In genomic region chr10:42722116-42722515, GRCm38 (mm10) we compare ENCODE assay signal across 35 mouse cellular contexts.
"Had no signal": no experiment of that assay in that cellular context is flagged by ENCODE, and none has a peak within 500 bp of the region (broad histone marks: within the 10 kb centered on the region; RNA-seq: fewer than 3 reads in every experiment).

No protein-coding gene starts in this region.

- H3K4me2 ChIP-seq: heart, embryonic 11.5 days; heart, embryonic 12.5 days; heart, embryonic 13.5 days; heart, embryonic 15.5 days; hindbrain, embryonic 12.5 days; hindbrain, embryonic 13.5 days; hindbrain, embryonic 14.5 days; hindbrain, embryonic 15.5 days; intestine, embryonic 15.5 days; kidney, embryonic 15.5 days had no signal

- H3K36me3 ChIP-seq: heart, embryonic 10.5 days; heart, embryonic 12.5 days; heart, embryonic 13.5 days; heart, embryonic 15.5 days; hindbrain, embryonic 10.5 days; hindbrain, embryonic 12.5 days; hindbrain, embryonic 13.5 days; hindbrain, embryonic 15.5 days; intestine, embryonic 15.5 days; kidney, embryonic 15.5 days had no signal

- H3K9me3 ChIP-seq: heart, embryonic 10.5 days; heart, embryonic 12.5 days; heart, embryonic 13.5 days; heart, embryonic 15.5 days; hindbrain, embryonic 10.5 days; hindbrain, embryonic 12.5 days; hindbrain, embryonic 13.5 days; hindbrain, embryonic 15.5 days; intestine, embryonic 15.5 days; kidney, embryonic 15.5 days had no signal

- ATAC-seq: hindbrain, embryonic 16.5 days; hindbrain, postnatal 0 days; inflammation-experienced regulatory T-cells, adult 6 months; intestine, embryonic 15.5 days; intestine, embryonic 16.5 days had no signal

- H3K9ac ChIP-seq: heart, embryonic 12.5 days; heart, embryonic 13.5 days; heart, embryonic 15.5 days; hindbrain, embryonic 12.5 days; hindbrain, embryonic 13.5 days; hindbrain, embryonic 14.5 days; hindbrain, embryonic 15.5 days; intestine, embryonic 15.5 days; kidney, embryonic 15.5 days had no signal

- H3K4me3 ChIP-seq: heart, adult 2 months; heart, embryonic 10.5 days; heart, embryonic 12.5 days; heart, embryonic 13.5 days; heart, embryonic 15.5 days; hindbrain, embryonic 10.5 days; hindbrain, embryonic 12.5 days; hindbrain, embryonic 13.5 days; hindbrain, embryonic 15.5 days; intestine, embryonic 15.5 days; kidney, embryonic 15.5 days; layer of hippocampus, adult 2 months had no signal

- H3K27me3 ChIP-seq: heart, embryonic 12.5 days; hindbrain, embryonic 12.5 days; hindbrain, embryonic 13.5 days; hindbrain, embryonic 15.5 days; intestine, embryonic 15.5 days; kidney, embryonic 15.5 days had no signal

- H3K27ac ChIP-seq: heart, adult 2 months; heart, embryonic 10.5 days; heart, embryonic 13.5 days; heart, embryonic 15.5 days; hindbrain, embryonic 10.5 days; hindbrain, embryonic 12.5 days; hindbrain, embryonic 13.5 days; hindbrain, embryonic 14.5 days; hindbrain, embryonic 15.5 days; hindbrain, postnatal 0 days; kidney, embryonic 15.5 days; kidney, postnatal 0 days; layer of hippocampus, adult 2 months had no signal

- DNase-seq: heart, adult 2 months; heart, postnatal 10 days; heart, postnatal 14 days; heart, postnatal 36 days; heart, postnatal 4 days; kidney, adult 11 months; kidney, adult 18-20 months; kidney, adult 2 months; kidney, adult 8-10 months; kidney, adult 9 months; kidney, postnatal 10 days; kidney, postnatal 14 days; kidney, postnatal 25 days; kidney, postnatal 36 days; kidney, postnatal 4 days; layer of hippocampus, adult 9-11 months; layer of hippocampus, postnatal 36 days had no signal

- H3K4me1 ChIP-seq: heart, embryonic 10.5 days; heart, embryonic 12.5 days; heart, embryonic 13.5 days; heart, embryonic 15.5 days; hindbrain, embryonic 10.5 days; hindbrain, embryonic 12.5 days; hindbrain, embryonic 13.5 days; hindbrain, embryonic 15.5 days; intestine, embryonic 15.5 days; kidney, embryonic 15.5 days had no signal
